Mouse (Mus musculus): Measurements from ENCODE around the gene Ric3. TPM values are rescaled to one million over a fixed set of nuclear protein-coding genes. Genes with fewer than 3 reads are reported as not detected.
A peak's percentile ranks its signal among the peaks of the same experiment; 100 is the strongest.
"Not testable (repeated sequence)": the region's sequence is repeated elsewhere in the genome, so short reads cannot be mapped to it uniquely, and the experiment has no call there.

Ric3 gene
- 25.5 and 28.3 TPM in 2 replicates for polyA plus RNA-seq (2015; fragmentation: Nextera tagmentation; extraction: Ambion mirVana)

DNA sequence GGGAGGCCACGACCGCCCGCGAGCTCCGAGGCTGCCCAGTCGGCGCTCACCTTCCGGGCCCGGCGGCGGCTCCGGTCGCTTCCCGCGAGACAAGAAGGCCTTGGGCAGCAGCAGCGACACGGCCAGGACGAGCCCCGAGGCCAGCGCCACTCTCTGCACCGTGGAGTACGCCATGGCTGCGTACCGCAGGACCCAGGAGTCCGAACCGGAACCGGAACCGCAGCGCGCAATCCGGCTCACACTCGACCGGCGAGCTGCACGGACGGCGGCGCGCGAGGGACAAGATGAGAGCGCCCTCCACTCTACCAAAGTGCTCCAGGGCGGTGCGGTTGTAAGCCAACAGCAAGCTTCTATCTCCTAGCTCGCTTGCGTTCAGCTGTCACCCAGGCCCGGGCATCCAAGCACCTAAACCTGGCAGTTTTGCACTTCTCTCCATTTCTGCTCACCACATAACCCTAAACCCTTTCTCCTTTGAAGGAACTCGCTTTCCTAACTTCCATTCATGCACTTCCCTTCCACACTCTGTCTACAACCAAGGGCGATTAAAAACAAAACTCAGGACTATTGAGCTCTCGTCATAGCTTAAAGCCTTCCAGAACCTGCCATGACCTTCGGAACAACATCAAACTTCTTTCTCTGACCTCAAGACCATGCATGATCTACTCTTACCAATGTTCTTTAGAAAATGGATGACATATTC, at the start of gene Ric3:
Gene Ric3 (minus strand): TSS at position 219 of the 700 bp plus-strand sequence.
- Histone ChIP-seq H3K27me3 (peaks cover 17% of the 10 kb centered on the region), H3K27ac (replicated peaks) (peak within 1 kb of the TSS; percentile 46; the same call in 1 of the 2 replicates), H3K4me3 (peak within 1 kb of the TSS; percentile 87), H3K4me1 (replicated peaks) (peaks cover 16% of the 10 kb centered on the region), H3K36me3 (no peaks in the 10 kb centered on the region), H3K4me2 (peak within 1 kb of the TSS; percentile 70), H3K9me3 (no peaks in the 10 kb centered on the region), H3K9ac (peak within 1 kb of the TSS; percentile 84)
- peak; percentile 96 for ATAC-seq (ENCODE audit: low read depth)
- 4% methylated on average over 50 of the region's 50 CpGs for WGBS

DNA sequence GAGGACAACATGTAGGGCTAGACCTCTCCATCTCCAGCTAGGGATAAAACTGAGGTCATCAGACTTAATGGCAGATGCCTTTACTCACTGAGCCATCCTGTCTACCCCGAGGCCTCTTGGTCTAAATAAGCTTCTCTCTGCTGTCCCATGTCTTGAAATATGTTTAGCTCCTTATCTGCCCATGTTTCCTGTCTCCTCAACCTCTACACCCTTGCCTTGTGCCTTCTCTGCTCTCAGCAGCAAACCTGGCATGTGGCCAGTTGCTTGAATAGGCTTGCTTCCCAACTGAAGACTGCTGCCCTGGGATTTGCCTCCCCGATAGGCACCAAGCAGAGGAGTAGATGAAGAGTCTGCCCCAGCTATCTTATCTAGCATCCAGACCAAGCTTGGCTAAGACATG, 48.4 kb upstream of the Ric3 start:
- Histone ChIP-seq H3K4me3 (no peak overlapping the region), H3K4me2 (no peak overlapping the region), H3K27ac (replicated peaks) (no peak overlapping the region), H3K4me1 (replicated peaks) (peaks cover 11% of the 10 kb centered on the region; the same call in 1 of the 2 replicates), H3K9ac (no peak overlapping the region), H3K27me3 (peaks cover 4% of the 10 kb centered on the region; the same call in 1 of the 2 replicates), H3K9me3 (no peaks in the 10 kb centered on the region), H3K36me3 (no peaks in the 10 kb centered on the region)
- ATAC-seq (ENCODE audit: low read depth), result no peak
- 74% methylated on average over 2 of the region's 2 CpGs for WGBS

- Histone ChIP-seq H3K4me2 (no peak overlapping the region), H3K9me3 (no peaks in the 10 kb centered on the region), H3K36me3 (no peaks in the 10 kb centered on the region), H3K4me1 (replicated peaks) (peaks cover 11% of the 10 kb centered on the region; the same call in 1 of the 2 replicates), H3K4me3 (no peak overlapping the region), H3K27me3 (peaks cover 4% of the 10 kb centered on the region; the same call in 1 of the 2 replicates), H3K9ac (no peak overlapping the region), H3K27ac (replicated peaks) (no peak overlapping the region)
- ATAC-seq (ENCODE audit: low read depth), result peak; percentile 66; the same call in 1 of the 2 replicates
- 76% methylated on average over 5 of the region's 5 CpGs for WGBS
Observed at GRCm38 (mm10) chr7:109129946-109130686, 47.0 kb upstream of the Ric3 start.

DNA sequence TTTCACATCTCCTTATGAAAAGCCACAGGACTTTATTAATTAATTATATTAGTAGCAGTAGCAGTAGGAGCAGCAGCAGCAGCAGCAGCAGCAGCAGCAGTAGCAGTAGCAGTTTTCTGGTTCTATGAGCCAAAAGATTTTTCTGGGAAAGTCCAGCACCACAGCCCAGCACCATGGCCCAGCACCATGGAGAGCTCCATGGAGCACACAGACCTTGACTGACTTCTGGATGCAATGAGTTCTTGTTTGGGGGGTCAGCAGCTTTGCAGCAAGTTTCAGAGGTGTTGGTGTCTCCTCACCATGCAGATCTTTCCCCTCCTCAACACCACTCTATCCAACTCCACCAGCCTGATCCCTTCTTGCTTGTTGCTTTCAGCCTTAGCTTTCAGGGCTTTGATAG, 46.3 kb upstream of the Ric3 start:
- Histone ChIP-seq H3K36me3 (no peaks in the 10 kb centered on the region), H3K4me3 (no peak overlapping the region), H3K9ac (no peak overlapping the region), H3K9me3 (no peaks in the 10 kb centered on the region), H3K27ac (replicated peaks) (no peak overlapping the region), H3K4me2 (no peak overlapping the region), H3K27me3 (peaks cover 4% of the 10 kb centered on the region; the same call in 1 of the 2 replicates), H3K4me1 (replicated peaks) (peaks cover 11% of the 10 kb centered on the region; the same call in 1 of the 2 replicates)
- ATAC-seq (ENCODE audit: low read depth), result no peak

DNA sequence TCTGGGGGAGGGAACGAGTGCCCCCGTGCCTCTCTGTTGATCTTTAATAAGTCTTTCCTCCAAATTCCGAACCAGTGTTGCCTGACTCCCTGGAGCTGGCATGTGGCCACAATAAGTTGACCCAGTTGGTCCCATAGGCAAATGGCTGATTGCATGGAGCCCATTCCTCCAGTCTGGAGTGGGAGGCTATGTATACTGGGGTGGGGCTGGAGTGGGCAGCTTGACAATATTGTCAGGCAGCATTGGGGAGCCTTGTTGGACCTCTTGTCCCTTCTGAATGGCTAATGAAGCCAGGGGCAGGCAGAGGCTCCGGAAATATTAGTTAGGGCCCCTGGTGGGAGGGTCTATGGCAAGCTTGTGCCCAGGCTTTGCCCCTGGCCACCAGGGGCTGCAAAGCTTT, 32.8 kb upstream of the Ric3 start:
- Histone ChIP-seq H3K9ac (no peak overlapping the region), H3K4me3 (no peak overlapping the region), H3K9me3 (no peaks in the 10 kb centered on the region), H3K27ac (replicated peaks) (peak overlapping the region; percentile 46; the same call in 1 of the 2 replicates), H3K36me3 (no peaks in the 10 kb centered on the region), H3K27me3 (no peaks in the 10 kb centered on the region; the same call in 1 of the 2 replicates), H3K4me1 (replicated peaks) (peaks cover 15% of the 10 kb centered on the region), H3K4me2 (no peak overlapping the region)
- 49% methylated on average over 4 of the region's 4 CpGs for WGBS
- ATAC-seq (ENCODE audit: low read depth), result peak; percentile 28; the same call in 1 of the 2 replicates

DNA sequence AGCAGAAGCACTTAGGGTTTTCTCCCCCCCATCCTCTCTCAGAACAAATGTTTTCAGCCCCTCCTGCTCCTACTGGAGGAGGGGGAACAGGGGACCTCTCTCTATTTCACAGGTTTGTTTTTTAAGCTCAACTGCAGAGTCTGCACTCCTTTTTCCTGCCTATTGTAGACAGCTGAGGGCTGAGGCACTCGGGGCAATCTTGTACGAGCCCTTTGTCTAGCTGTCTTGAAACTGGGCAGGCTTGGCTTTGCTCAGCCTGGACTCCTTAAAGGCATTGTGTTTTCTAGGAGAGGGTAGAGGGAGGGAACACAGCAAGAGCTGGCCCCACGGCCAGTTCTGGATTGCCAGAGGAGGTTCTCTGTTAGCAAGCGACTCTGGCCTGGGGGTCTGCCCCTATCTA, 32.4 kb upstream of the Ric3 start:
- peak; percentile 75 for ATAC-seq (ENCODE audit: low read depth)
- H3K9me3 ChIP-seq, result not testable (repeated sequence)

GRCm38 (mm10) chr7:109114950-109115349, 31.8 kb upstream of the Ric3 start:
- H3K27me3 ChIP-seq, result no peaks in the 10 kb centered on the region; the same call in 1 of the 2 replicates
- WGBS, result 12% methylated on average over 10 of the region's 10 CpGs
- no peak overlapping the region for H3K4me3 ChIP-seq
- 0 out of 2 replicates have a peak overlapping the region, but pooled peaks have one; percentile 49 for H3K27ac ChIP-seq (replicated peaks)
- H3K36me3 ChIP-seq, result no peaks in the 10 kb centered on the region
- H3K9ac ChIP-seq, result no peak overlapping the region
- H3K9me3 ChIP-seq, result no peaks in the 10 kb centered on the region
- peak; percentile 74 for ATAC-seq (ENCODE audit: low read depth)
- H3K4me2 ChIP-seq, result peak overlapping the region; percentile 14; the same call in 1 of the 2 replicates
- H3K4me1 ChIP-seq (replicated peaks), result peaks cover 16% of the 10 kb centered on the region

More for the DNA sequence above, 32.4 kb upstream of the Ric3 start:
- not testable (repeated sequence) for H3K4me3 ChIP-seq, H3K36me3 ChIP-seq, H3K4me2 ChIP-seq, H3K9ac ChIP-seq, H3K27me3 ChIP-seq
- WGBS, result 13% methylated on average over 1 of the region's 4 CpGs
- Histone ChIP-seq H3K4me1 (replicated peaks) (peaks cover 16% of the 10 kb centered on the region), H3K27ac (replicated peaks) (peak overlapping the region; percentile 46; the same call in 1 of the 2 replicates)

DNA sequence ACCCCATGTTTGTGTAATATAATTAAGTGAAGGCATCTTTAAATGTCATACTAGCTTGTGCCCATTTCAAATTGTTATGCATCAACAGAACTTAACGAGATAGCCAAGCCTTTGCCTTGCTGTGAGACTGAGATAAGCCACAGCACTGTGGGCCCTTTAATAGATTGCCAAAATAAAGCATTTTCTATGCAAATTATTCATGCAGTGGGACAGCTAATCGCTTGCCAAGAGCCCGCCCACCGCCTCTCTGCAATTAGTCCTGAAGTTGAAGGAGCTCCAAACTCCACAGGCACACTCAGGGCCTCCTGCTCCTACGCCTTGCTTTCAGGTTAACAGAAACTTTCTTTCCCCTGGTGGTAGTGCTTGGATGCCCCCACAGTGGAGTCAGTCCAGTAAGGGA, 27.9 kb upstream of the Ric3 start:
- H3K36me3 ChIP-seq, result no peaks in the 10 kb centered on the region
- H3K9me3 ChIP-seq, result no peaks in the 10 kb centered on the region
- H3K4me2 ChIP-seq, result no peak overlapping the region
- no peaks in the 10 kb centered on the region; the same call in 1 of the 2 replicates for H3K27me3 ChIP-seq
- no peak overlapping the region for H3K27ac ChIP-seq (replicated peaks)
- 57% methylated on average over 5 of the region's 5 CpGs for WGBS
- no peak overlapping the region for H3K4me3 ChIP-seq
- ATAC-seq (ENCODE audit: low read depth), result no peak
- no peak overlapping the region for H3K9ac ChIP-seq
- peaks cover 13% of the 10 kb centered on the region for H3K4me1 ChIP-seq (replicated peaks)

DNA sequence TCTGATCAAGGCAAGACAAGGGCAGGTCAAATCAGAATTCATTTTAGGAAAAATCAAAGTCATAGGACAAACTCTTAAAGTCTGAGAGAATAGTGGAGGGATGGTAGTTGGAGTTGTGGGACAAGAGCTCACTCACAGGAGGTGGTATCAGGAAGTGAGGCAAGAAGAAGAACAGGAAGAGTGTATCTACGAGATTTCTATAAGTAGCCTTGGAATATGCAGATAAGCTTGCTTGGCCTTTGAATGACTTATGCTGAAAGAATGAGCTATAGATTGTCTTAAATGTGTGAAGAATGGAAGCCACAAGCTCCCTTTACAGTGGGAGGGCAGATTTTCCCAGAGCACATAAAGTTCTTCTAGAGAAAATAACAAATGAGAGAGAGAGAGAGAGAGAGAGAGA, 21.8 kb upstream of the Ric3 start:
- 76% methylated on average over 1 of the region's 1 CpGs for WGBS
- Histone ChIP-seq H3K27ac (replicated peaks) (no peak overlapping the region), H3K4me2 (no peak overlapping the region), H3K27me3 (no peaks in the 10 kb centered on the region), H3K36me3 (no peaks in the 10 kb centered on the region), H3K9me3 (no peaks in the 10 kb centered on the region), H3K4me3 (no peak overlapping the region), H3K9ac (no peak overlapping the region), H3K4me1 (replicated peaks) (no peaks in the 10 kb centered on the region)
- ATAC-seq (ENCODE audit: low read depth), result no peak

- WGBS, result 84% methylated on average over 3 of the region's 3 CpGs
- no peak overlapping the region for H3K4me3 ChIP-seq
- no peaks in the 10 kb centered on the region for H3K4me1 ChIP-seq (replicated peaks)
- H3K27me3 ChIP-seq, result no peaks in the 10 kb centered on the region
- H3K36me3 ChIP-seq, result no peaks in the 10 kb centered on the region
- H3K9ac ChIP-seq, result no peak overlapping the region
- ATAC-seq (ENCODE audit: low read depth), result no peak
- no peak overlapping the region for H3K4me2 ChIP-seq
- no peaks in the 10 kb centered on the region for H3K9me3 ChIP-seq
- no peak overlapping the region for H3K27ac ChIP-seq (replicated peaks)
Observed at GRCm38 (mm10) chr7:109101167-109101566, 18.0 kb upstream of the Ric3 start.

DNA sequence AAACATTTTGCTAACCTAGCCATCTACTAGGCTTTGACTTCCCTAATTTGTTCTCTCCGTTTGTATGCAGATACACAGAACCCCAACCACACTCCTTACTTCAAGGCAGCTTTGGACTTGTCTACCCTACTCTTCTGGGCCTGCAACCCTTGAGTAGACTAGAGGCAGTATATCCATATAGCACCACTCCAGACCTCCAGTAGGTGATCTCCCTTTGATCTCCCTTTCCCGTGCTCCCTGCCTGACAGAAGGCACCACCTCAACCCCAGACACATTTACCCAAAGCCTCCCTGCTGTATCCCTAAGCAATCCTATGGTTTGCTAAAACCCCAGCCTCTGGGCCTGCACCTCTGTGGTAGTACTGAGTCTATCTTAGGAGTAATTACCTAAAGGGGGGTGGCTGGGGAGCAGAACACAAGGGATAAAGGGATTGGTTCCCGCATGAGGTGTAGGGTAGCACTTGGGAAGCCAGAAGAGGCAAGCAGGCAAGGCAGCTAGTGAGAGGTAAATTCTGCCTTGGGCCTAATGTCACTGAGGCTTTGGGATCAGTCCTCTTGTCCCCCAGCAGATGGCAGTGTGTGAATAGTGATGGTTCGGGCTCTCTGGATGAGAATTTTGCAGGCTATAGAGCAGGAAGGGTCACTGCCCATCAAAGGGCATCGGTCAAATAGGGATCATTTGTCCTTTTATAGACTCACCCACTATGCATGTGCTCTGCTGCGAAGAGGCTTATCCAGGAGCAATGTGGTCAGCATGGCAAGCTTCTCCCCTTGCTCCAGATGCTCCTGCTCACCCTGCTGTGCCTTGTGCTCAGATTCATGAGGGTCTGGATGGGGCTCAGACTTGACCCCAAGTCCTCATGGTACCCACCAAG, 15.3 kb upstream of the Ric3 start:
- no peak overlapping the region for H3K4me3 ChIP-seq

More for the DNA sequence above, 15.3 kb upstream of the Ric3 start:
- H3K27ac ChIP-seq (replicated peaks), result no peak overlapping the region
- H3K9ac ChIP-seq, result no peak overlapping the region
- H3K4me2 ChIP-seq, result no peak overlapping the region
- ATAC-seq (ENCODE audit: low read depth), result peak; percentile 78
- H3K36me3 ChIP-seq, result no peaks in the 10 kb centered on the region
- H3K27me3 ChIP-seq, result no peaks in the 10 kb centered on the region
- H3K9me3 ChIP-seq, result no peaks in the 10 kb centered on the region
- WGBS, result 23% methylated on average over 6 of the region's 6 CpGs
- H3K4me1 ChIP-seq (replicated peaks), result no peaks in the 10 kb centered on the region

Data from neural tube, embryonic 13.5 days (tissue).